Mouse (Mus musculus) right cerebral cortex, postnatal 36 days (tissue): ENCODE measurements around the gene Pafah1b3.
"Not testable (repeated sequence)": the region's sequence is repeated elsewhere in the genome, so short reads cannot be mapped to it uniquely, and the experiment has no call there.

Experiments used
- DNase-seq, 2 experiments: peaks; one replicate each; pipeline ENCODE4 v3.0.0; 2022; ENCODE audit warnings: low spot score in 2 of 2, mixed read lengths in 1 of 2

Gene Pafah1b3

GRCm38 (mm10) chr7:25297454-25298325 is at the start of gene Pafah1b3:
Gene Pafah1b3, minus strand, starts transcription at chr7:25297986.
- peak; percentile 81 to 85 for DNase-seq

DNA sequence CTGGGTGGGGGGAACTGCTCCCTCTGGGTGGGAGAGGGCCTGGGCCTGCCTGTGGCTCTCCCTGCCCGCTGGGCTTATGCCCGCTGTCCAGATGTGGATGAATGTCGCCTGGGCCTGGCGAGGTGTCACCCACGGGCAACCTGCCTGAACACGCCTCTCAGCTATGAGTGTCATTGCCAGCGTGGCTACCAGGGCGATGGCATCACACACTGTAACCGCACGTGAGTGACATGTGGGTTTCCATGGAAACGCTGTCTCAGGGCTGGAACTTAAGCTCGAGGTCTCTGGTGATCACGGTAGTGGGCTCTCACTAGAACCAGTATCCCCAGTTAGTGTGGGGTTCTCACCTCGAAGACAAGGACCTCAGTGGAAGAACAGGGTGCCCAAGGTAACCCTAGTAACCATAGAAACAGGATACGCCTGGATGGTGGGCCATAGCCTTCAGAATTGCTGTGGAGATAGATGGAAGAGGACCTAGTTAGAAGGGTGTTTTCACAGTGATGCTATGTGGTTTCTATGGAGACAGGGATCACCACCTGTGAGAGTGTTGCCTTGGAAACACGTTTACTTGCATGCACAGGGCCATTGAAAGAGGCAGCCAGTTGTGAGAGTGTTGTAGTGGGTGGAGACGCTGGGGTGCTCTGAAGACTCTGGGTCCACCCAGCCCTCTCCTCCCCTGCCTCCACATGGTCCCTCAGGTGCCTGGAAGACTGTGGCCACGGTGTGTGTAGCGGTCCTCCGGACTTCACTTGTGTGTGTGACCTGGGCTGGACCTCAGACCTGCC is 43.4 kb upstream of the Pafah1b3 start:
- peak in 1 of 2 experiments; percentile 54 for DNase-seq

DNA sequence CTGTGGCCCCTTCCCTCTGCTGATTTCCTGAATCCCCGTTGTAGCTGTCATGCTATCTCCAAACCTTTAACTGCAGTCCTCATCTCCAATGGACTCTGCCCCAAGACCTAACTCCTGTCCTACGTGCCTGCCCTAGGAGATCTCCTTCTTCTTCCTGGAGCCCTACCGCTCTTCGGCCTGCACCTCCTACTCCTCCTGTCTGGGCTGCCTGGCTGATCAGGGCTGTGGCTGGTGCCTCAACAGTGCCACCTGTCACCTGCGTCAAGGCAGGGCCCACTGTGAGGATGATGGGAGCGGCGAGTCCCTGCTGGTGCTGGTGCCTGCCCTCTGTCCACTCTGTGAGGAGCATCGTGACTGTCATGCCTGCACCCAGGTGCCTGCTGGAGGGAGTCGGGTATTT is 41.5 kb upstream of the Pafah1b3 start:
- no peak for DNase-seq

DNA sequence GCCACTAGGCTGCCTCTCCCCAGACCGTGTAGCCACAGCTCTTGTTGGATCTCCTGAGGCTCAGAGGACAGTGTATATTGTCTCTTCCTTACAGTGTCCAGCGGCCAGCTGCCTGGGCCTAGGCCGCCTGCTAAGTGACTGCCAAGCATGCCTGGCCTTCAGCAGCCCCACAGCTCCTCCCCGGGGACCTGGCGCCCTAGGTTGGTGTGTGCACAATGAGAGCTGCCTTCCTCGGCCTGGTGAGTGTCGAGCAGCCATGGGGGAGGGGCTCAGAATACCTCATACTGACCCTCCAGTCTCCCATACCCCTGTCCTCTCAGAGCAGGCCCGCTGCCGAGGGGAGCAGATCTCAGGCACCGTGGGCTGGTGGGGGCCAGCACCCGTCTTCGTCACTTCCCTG is 36.7 kb upstream of the Pafah1b3 start:
- no peak for DNase-seq

DNA sequence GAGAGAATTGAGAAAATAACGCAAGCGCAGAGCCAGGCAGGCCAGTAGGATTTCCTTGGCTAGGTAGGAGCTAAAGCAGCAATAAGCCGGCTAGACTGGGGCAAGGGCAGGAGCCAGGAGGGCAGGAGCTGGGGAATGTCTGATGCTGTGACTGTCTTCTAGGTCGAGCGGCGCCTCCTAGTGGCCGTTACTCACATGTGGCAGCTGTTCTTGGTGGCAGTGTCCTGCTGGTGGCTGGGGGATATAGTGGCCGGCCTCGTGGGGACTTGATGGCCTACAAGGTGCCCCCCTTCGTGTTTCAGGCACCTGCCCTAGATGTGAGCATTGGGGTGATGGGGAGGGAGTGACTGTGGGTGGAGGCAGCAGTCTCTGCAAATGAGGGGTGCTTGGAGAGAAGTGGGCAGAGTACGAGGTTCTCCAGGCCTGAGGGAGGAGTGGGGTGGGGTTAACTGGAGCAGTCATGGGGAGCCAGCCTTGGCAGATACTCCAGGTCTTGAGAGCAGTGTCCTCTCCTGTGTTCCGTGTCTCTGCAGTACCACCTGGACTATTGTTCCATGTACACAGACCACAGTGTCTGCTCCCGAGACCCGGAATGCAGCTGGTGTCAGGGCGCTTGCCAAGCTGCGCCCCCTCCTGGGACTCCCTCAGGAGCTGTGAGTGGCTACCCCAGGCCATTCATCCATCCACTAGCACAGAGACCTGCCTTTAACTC is 36.0 kb upstream of the Pafah1b3 start:
- peak in 1 of 2 experiments; percentile 46 for DNase-seq

DNA sequence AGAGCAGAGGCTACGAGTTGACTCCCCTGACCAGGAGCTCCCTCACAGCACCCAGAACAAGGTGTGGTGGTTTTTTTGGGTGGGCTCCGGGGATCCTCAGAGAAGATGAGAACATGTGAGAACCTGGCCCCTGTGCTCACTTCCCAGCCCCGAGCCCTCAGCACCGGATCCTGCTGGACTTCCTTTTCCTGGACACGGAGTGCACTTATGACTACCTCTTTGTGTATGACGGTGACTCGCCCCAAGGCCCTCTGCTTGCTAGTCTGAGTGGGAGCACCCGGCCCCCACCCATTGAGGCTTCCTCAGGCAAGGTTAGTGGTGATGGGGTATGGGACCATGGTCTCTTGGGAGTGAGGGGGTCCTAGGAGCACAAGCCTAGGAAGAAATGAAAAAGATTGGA is 28.4 kb upstream of the Pafah1b3 start:
- DNase-seq, result no peak

DNA sequence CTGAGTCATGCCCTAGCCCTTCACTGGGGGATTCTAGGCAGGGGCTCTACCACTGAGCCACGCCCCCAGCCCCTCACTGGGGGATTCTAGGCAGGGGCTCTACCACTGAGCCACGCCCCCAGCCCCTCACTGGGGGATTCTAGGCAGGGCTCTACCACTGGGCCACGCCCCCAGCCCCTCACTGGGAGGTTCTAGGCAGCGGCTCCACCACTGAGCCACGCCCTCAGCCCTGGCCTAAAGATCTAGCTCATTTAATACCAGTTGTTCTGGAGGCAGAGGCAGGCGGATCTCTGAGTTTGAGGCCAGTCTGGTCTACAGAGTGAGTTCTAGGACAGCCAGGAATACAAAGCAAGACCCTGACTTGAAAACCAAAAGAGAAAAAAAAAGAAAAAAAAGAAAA is 27.6 kb upstream of the Pafah1b3 start:
- DNase-seq, result not testable (repeated sequence)

DNA sequence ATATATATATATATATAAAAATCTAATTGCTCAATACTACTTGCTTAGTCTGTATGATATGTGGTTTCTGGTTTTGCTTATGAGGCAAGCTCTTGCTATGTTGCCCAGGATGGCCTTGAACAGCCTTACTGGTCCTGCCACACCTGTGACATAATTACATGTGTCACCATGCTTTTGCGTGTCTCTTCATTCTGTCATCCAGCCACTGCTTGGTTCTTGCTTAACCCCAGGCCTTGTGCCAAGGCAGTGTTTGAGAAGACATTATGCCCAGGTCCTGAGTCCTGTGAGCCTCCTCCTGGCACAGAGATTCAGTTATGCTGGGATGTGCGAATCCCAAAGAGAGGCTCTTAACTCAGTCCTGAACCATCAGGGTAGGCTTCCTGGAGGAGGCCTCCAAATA is 25.4 kb upstream of the Pafah1b3 start:
- DNase-seq, result no peak

DNA sequence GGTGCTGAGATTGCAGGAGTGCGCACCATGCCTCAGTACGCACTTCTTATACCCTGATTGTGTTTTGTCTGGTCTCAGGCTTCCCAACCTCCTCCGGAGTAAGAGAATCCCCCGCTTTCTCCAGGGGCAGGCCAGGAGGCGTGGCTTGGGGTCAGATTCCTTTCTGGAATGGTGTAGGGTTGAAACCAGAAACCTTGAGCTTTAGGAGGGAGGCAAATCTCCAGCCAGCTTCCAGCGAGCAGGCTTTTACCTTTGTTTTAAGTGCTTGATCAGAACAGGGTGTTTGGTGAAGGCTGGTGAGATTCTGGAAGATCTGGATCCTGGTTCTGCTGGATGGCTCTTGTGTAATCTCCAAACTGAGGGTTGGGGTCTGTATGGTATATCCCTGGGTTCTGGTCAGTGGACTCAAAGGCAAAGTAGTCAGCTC is 24.3 kb upstream of the Pafah1b3 start:
- no peak for DNase-seq

DNA sequence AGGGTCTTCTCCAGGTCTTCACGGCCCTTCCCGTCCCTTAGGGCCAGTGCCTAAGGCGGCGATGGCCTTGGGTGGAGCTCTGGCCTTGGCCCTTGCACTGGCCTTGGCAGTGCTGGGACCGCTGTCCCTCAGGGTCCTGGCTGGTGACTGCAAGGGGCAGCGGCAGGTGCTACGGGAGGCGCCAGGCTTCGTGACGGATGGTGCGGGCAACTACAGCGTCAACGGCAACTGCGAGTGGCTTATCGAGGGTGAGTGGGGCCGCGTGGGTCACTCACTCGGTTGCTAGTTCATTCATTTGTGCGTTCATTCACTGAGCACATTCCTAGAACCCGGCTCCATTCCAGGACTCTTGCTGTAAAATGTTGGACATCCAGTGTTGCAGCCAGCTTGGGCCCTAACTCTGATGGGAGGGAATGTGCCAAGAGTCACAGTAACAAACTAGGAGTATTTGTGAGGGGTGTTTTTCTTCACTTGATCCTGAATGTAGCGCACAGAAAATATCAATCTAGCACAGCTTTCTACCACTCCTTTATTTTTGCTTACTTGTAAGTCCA is 19.7 kb upstream of the Pafah1b3 start:
- DNase-seq, result no peak

DNA sequence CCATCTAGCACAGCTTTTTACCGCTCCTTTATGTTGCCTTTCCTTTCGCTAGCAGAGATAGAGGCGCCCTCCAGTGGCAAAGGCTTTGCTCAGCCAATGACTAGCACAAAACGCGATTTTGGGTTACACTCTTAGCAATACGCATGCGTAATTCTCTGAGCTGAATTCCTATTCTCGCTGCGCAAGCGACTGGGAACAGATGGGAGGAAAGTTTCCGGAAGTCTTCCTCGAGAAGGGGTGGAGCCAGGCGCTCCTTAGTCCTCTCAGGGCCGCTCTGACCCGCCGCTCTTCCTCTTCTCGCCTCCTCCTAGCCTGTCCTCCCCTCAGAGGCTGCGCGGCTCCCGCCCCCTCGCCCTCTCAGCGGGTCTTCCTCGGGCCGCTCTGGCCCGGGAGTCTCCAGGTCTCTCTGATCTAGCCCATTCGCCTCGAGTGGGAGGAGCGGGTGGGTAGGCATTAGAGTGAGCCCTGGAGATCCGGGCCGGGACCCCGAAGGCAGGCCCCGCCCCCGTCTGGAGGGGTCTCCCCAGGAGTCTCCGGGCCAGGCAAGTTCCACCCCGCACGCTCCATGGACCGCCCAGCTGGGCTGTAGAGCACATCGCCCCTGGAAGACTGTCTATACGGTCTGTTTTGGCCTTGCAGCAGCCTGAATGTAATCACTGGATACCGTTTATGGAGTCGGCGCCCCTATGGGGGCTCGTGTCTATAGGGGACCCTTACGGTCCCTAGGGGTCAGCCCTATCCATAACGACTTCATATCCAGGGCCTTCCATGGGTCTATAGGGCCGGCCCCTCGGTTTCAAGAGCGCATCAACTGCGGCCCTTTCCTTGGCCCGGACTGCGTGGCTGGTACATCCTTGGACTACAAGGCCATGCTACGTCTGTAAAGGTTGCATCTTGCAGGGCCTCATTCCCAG is 19.0 kb upstream of the Pafah1b3 start, which contains the start of gene Megf8:
Megf8 (plus strand) TSS at position 633 of the 914 bp plus-strand sequence.
- peak; percentile 95 to 97 for DNase-seq

- DNase-seq, result no peak
Observed at GRCm38 (mm10) chr7:25315306-25316041, 17.7 kb upstream of the Pafah1b3 start.

- DNase-seq, result no peak
Observed at GRCm38 (mm10) chr7:25314606-25315305, 17.0 kb upstream of the Pafah1b3 start.

DNA sequence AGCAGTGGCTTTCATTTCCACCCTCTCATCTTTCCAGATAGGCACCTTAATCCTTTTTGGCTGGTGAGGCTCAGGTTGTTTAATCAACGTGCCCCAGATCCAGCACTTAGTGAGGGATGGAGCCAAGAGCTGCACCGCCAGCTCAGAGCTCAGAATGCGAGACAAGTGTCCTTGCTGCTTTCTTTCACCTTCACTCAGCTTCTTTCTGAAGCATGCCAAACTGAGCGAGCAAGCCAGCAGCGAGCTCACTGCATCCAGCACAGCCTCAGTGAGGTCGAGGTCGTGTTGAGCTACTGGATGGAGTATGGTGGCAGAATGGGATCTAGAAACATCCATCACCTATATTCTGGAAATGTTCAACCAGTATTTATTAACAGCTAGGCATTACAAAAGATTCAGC is 15.5 kb upstream of the Pafah1b3 start:
- DNase-seq, result no peak

DNA sequence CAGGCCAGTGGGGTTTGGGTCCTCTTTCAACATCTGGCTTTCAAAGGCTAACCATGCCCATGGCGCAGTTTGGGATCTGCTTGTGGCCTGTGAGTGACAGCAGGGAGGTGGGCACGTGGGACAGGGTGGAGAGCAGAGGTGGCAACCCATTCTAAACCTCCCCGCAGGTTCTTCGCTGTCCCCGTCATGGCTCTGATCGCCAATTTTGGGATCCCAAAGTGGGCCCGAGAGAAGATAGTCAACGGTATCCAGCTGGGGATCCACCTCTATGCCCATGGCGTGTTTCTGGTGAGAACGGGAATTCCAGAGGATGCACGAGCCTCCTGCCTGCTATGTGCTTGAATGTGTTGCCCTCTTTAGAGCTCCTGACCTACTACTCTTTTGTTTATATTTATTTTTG is 13.4 kb upstream of the Pafah1b3 start:
- DNase-seq, result no peak

- DNase-seq, result no peak
Observed at GRCm38 (mm10) chr7:25309425-25309824, 11.6 kb upstream of the Pafah1b3 start.

DNA sequence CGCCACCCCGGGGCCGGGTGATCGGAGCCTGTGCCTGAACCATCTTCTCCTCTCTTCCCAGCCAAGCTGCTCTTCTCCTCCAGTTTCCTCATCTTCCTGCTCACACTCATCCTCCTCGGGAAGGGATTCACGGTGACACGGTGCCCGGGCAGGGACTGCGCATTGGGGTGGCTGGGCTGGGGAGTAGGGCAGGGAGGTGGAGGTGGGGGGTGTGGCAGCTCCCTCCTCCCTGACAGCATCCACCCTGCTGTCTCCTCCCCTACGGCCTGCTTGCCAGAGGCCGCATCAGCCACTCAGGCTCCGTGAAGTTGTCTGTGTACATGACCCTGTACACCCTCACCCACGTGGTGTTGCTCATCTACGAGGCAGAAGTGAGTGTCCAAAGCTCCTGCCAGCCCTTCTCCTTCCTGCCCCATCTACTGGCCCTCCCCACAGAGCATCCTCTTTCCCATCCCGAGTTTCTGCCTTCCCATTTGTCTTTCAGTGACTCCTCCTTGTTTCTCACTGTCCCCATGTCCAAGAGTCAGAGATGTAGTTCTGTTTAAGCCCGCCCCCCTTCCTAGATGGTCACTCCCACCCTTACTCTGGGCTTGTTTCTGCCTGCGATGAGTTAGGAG is 11.0 kb upstream of the Pafah1b3 start:
- no peak for DNase-seq

- no peak for DNase-seq
Observed at GRCm38 (mm10) chr7:25306614-25306996, 8.8 kb upstream of the Pafah1b3 start.
